Mouse (Mus musculus): Measurements from ENCODE around the gene Gpatch4. TPM values are rescaled to one million over a fixed set of nuclear protein-coding genes. Genes with fewer than 3 reads are reported as not detected.

Gene Gpatch4
- polyA plus RNA-seq, 1 experiment: 7.4 TPM

GRCm38 (mm10) chr3:88101736-88102135 is 58.8 kb downstream of the Gpatch4 start:
- WGBS: 91% methylated on average over 7 of the region's 7 CpGs

GRCm38 (mm10) chr3:88102196-88102595 is 59.3 kb downstream of the Gpatch4 start:
- H3K36me3 ChIP-seq (ENCODE audit: control insufficient read depth, insufficient read depth, low read length): no peaks in the 10 kb centered on the region
- peak; percentile 58 for DNase-seq
- H3K27ac ChIP-seq (ENCODE audit: insufficient read depth, low read depth, low read length): peak overlapping the region; percentile 76
- H3K4me3 ChIP-seq (ENCODE audit: insufficient read depth, low read depth, low read length): no peak overlapping the region
- TF ChIP-seq POLR2A (IDR thresholded peaks at IDR 0.05; ENCODE audit: low read depth, low read length) (no peak), CTCF (conservative IDR thresholded peaks at IDR 0.05; ENCODE audit: insufficient read depth, insufficient read length, low read depth, low read length) (no peak)
- H3K27me3 ChIP-seq (replicated peaks; ENCODE audit: control insufficient read depth, insufficient read depth, low read length): no peaks in the 10 kb centered on the region
- no peaks in the 10 kb centered on the region for H3K4me1 ChIP-seq (ENCODE audit: control insufficient read depth, insufficient read depth, low read length)
- 78% methylated on average over 6 of the region's 6 CpGs for WGBS

More at GRCm38 (mm10) chr3:88101736-88102135, 58.8 kb downstream of the Gpatch4 start:
- Histone ChIP-seq H3K4me3 (ENCODE audit: insufficient read depth, low read depth, low read length) (no peak overlapping the region), H3K36me3 (ENCODE audit: control insufficient read depth, insufficient read depth, low read length) (no peaks in the 10 kb centered on the region), H3K27me3 (replicated peaks; ENCODE audit: control insufficient read depth, insufficient read depth, low read length) (no peaks in the 10 kb centered on the region), H3K27ac (ENCODE audit: insufficient read depth, low read depth, low read length) (peak overlapping the region; percentile 12; the same call in 1 of the 2 replicates), H3K4me1 (ENCODE audit: control insufficient read depth, insufficient read depth, low read length) (no peaks in the 10 kb centered on the region)
- TF ChIP-seq POLR2A (IDR thresholded peaks at IDR 0.05; ENCODE audit: low read depth, low read length) (no peak), CTCF (conservative IDR thresholded peaks at IDR 0.05; ENCODE audit: insufficient read depth, insufficient read length, low read depth, low read length) (no peak)
- DNase-seq: no peak

- WGBS: 60% methylated on average over 6 of the region's 6 CpGs
- H3K4me1 ChIP-seq (ENCODE audit: control insufficient read depth, insufficient read depth, low read length): no peaks in the 10 kb centered on the region
- no peaks in the 10 kb centered on the region for H3K27me3 ChIP-seq (replicated peaks; ENCODE audit: control insufficient read depth, insufficient read depth, low read length)
- DNase-seq: peak; percentile 56
- peak overlapping the region; percentile 76 for H3K27ac ChIP-seq (ENCODE audit: insufficient read depth, low read depth, low read length)
- TF ChIP-seq POLR2A (IDR thresholded peaks at IDR 0.05; ENCODE audit: low read depth, low read length) (no peak), CTCF (conservative IDR thresholded peaks at IDR 0.05; ENCODE audit: insufficient read depth, insufficient read length, low read depth, low read length) (no peak)
- H3K4me3 ChIP-seq (ENCODE audit: insufficient read depth, low read depth, low read length): no peak overlapping the region
- H3K36me3 ChIP-seq (ENCODE audit: control insufficient read depth, insufficient read depth, low read length): no peaks in the 10 kb centered on the region
Observed at GRCm38 (mm10) chr3:88102611-88103010, 59.7 kb downstream of the Gpatch4 start.

Other genes starting within 250 kb of the Gpatch4 start
- gene Ntrk1, start 247.9 kb upstream of the Gpatch4 start, polyA plus RNA-seq (2012; rRNA removed): 2.5 and 4.5 TPM in 2 replicates
- 23.9 and 27.8 TPM in 2 replicates for gene Insrr, start 246.2 kb upstream of the Gpatch4 start, polyA plus RNA-seq (2012; rRNA removed)
- gene Pear1, start 218.8 kb upstream of the Gpatch4 start, polyA plus RNA-seq (2012; rRNA removed): 60.5 and 71.0 TPM in 2 replicates
- gene Sh2d2a, start 196.4 kb upstream of the Gpatch4 start, polyA plus RNA-seq (2012; rRNA removed): 0.56 and 2.4 TPM in 2 replicates
- gene Prcc, start 157.5 kb upstream of the Gpatch4 start, polyA plus RNA-seq (2012; rRNA removed): 36.3 and 37.3 TPM in 2 replicates
- gene Hdgf, start 136.8 kb upstream of the Gpatch4 start, polyA plus RNA-seq (2012; rRNA removed): 104 and 113 TPM in 2 replicates
- gene Mrpl24, start 123.6 kb upstream of the Gpatch4 start, polyA plus RNA-seq (2012; rRNA removed): 71.9 and 100 TPM in 2 replicates
- 11.0 and 11.5 TPM in 2 replicates for gene Isg20l2, start 112.8 kb upstream of the Gpatch4 start, polyA plus RNA-seq (2012; rRNA removed)
- gene Rrnad1, start 112.4 kb upstream of the Gpatch4 start, polyA plus RNA-seq (2012; rRNA removed): 19.3 and 27.3 TPM in 2 replicates
- gene Crabp2, start 94.4 kb upstream of the Gpatch4 start, polyA plus RNA-seq (2012; rRNA removed): 0.88 and 0.94 TPM in 2 replicates
- gene Nes, start 72.0 kb upstream of the Gpatch4 start, polyA plus RNA-seq (2012; rRNA removed): 7.2 and 7.5 TPM in 2 replicates
- gene Bcan, start 42.9 kb upstream of the Gpatch4 start, polyA plus RNA-seq (2012; rRNA removed): 0.34 and 0.48 TPM in 2 replicates
- gene Hapln2, start 15.5 kb upstream of the Gpatch4 start, polyA plus RNA-seq (2012; rRNA removed): not detected in 2 replicates
- gene Naxe, start 15.4 kb downstream of the Gpatch4 start, polyA plus RNA-seq (2012; rRNA removed): 141 and 165 TPM in 2 replicates
- gene Ttc24, start 35.2 kb downstream of the Gpatch4 start, polyA plus RNA-seq (2012; rRNA removed): 0.15 TPM in 1 of 2 replicates, not detected in the other
- 0.81 and 0.83 TPM in 2 replicates for gene Iqgap3, start 38.9 kb downstream of the Gpatch4 start, polyA plus RNA-seq (2012; rRNA removed)
- gene Mef2d, start 99.3 kb downstream of the Gpatch4 start, polyA plus RNA-seq (2012; rRNA removed): 41.8 and 42.7 TPM in 2 replicates
- gene Rhbg, start 211.6 kb downstream of the Gpatch4 start, polyA plus RNA-seq (2012; rRNA removed): 94.4 and 106 TPM in 2 replicates
- 0.22 and 0.23 TPM in 2 replicates for gene Gm38392, start 244.1 kb downstream of the Gpatch4 start, polyA plus RNA-seq (2012; rRNA removed)

All from kidney, adult 2 months (tissue).